In genomic region chr1:135016907-135017655, GRCm38 (mm10) we compare ENCODE assay signal across 19 mouse cellular contexts. TPM values are rescaled to one million over a fixed set of nuclear protein-coding genes. Genes with fewer than 3 reads are reported as not detected.
DNase-seq lines count a peak whose midpoint lies in the region; ATAC-seq and TF ChIP-seq lines count a peak whose summit lies in the region.
"Had no signal": no experiment of that assay in that cellular context is flagged by ENCODE, and none has a peak within 500 bp of the region (broad histone marks: within the 10 kb centered on the region; RNA-seq: fewer than 3 reads in every experiment).

No protein-coding gene starts in this region.

- no peak for TF ChIP-seq POLR2A in lung, adult 2 months (IDR thresholded peaks at IDR 0.05; ENCODE audit: borderline replicate concordance, extremely low read depth, low read depth, low read length)

- no peak overlapping the region for H3K9ac ChIP-seq in heart, embryonic 13.5 days
- H3K9ac ChIP-seq in lung, embryonic 16.5 days (ENCODE audit: low read length), result no peak overlapping the region
- H3K9ac ChIP-seq: heart, embryonic 15.5 days; limb, embryonic 13.5 days; liver, embryonic 15.5 days; midbrain, embryonic 12.5 days had no signal

- peaks cover 86% of the 10 kb centered on the region for H3K4me1 ChIP-seq in heart, embryonic 13.5 days
- H3K4me1 ChIP-seq in lung, embryonic 16.5 days (replicated peaks; ENCODE audit: control insufficient read depth, insufficient read depth, low read length), result peaks cover 45% of the 10 kb centered on the region
- peaks cover 4% of the 10 kb centered on the region; the same call in 1 of the 2 replicates for H3K4me1 ChIP-seq in lung, adult 2 months (ENCODE audit: control insufficient read depth, insufficient read depth, low read length)
- H3K4me1 ChIP-seq: liver, embryonic 15.5 days had no signal

- H3K36me3 ChIP-seq in heart, embryonic 13.5 days, result no peaks in the 10 kb centered on the region
- H3K36me3 ChIP-seq in lung, embryonic 16.5 days (ENCODE audit: control insufficient read depth, insufficient read depth, low read length), result no peaks in the 10 kb centered on the region
- H3K36me3 ChIP-seq: heart, embryonic 15.5 days; limb, embryonic 13.5 days; liver, embryonic 15.5 days; midbrain, embryonic 12.5 days had no signal

- no peaks in the 10 kb centered on the region for H3K9me3 ChIP-seq in heart, embryonic 13.5 days
- H3K9me3 ChIP-seq in lung, embryonic 16.5 days (ENCODE audit: control insufficient read depth, low read length), result no peaks in the 10 kb centered on the region
- H3K9me3 ChIP-seq: heart, embryonic 15.5 days; limb, embryonic 13.5 days; liver, embryonic 15.5 days; midbrain, embryonic 12.5 days had no signal

- H3K27ac ChIP-seq in heart, embryonic 13.5 days (replicated peaks), result peak overlapping the region; percentile 0
- H3K27ac ChIP-seq in lung, embryonic 16.5 days (ENCODE audit: low read length), result no peak overlapping the region
- H3K27ac ChIP-seq: heart, embryonic 15.5 days; limb, embryonic 13.5 days; liver, embryonic 15.5 days; macrophage; midbrain, embryonic 12.5 days had no signal

- DNase-seq in heart, postnatal 25 days (ENCODE audit: low spot score), result no peak
- DNase-seq in lung, adult 2 months, result no peak
- peak; percentile 84 for DNase-seq in Muller cell, postnatal 12 days (ENCODE audit: inconsistent ontology term)
- no peak for DNase-seq in adipocyte (ENCODE audit: low spot score)
- no peak for DNase-seq in ovary, postnatal 10 days (ENCODE audit: low spot score)
- DNase-seq: adrenal gland, postnatal 25 days; cerebellum, adult 18-20 months; gastrocnemius, postnatal 10 days; kidney, adult 2 months; kidney, postnatal 4 days; retina, postnatal 1 day had no signal

- no peak for TF ChIP-seq CTCF in lung, adult 2 months (IDR thresholded peaks at IDR 0.05; ENCODE audit: insufficient read depth, low read length)

- no peaks in the 10 kb centered on the region for H3K27me3 ChIP-seq in heart, embryonic 13.5 days (replicated peaks)
- no peaks in the 10 kb centered on the region for H3K27me3 ChIP-seq in lung, embryonic 16.5 days (ENCODE audit: control insufficient read depth, insufficient read depth, low read depth, low read length)
- H3K27me3 ChIP-seq: heart, embryonic 15.5 days had no signal

- no peak overlapping the region for H3K4me2 ChIP-seq in heart, embryonic 13.5 days
- no peak overlapping the region for H3K4me2 ChIP-seq in lung, embryonic 16.5 days (ENCODE audit: low read depth, low read length)
- H3K4me2 ChIP-seq: heart, embryonic 15.5 days; limb, embryonic 13.5 days; liver, embryonic 15.5 days; midbrain, embryonic 12.5 days had no signal

- 63% methylated on average over 10 of the region's 10 CpGs for WGBS in heart, embryonic 13.5 days
- 64% methylated on average over 10 of the region's 10 CpGs for WGBS in lung, embryonic 16.5 days
- 67% methylated on average over 10 of the region's 10 CpGs for WGBS in lung, adult 2 months

- intact Hi-C loops in heart, postnatal 25 days (cut with DNase I), result no loop called here

- ATAC-seq in heart, embryonic 13.5 days (ENCODE audit: extremely low read depth, insufficient number of reproducible peaks, low FRiP score, low TSS enrichment), result no peak
- peak; percentile 13; the same call in 1 of the 2 replicates for ATAC-seq in lung, embryonic 16.5 days (ENCODE audit: low read depth)
- ATAC-seq: activated CD4-positive, CD25-positive, alpha-beta regulatory T cell, adult 4 months had no signal

- no peak overlapping the region for H3K4me3 ChIP-seq in heart, embryonic 13.5 days
- H3K4me3 ChIP-seq in lung, embryonic 16.5 days (ENCODE audit: low read length), result no peak overlapping the region
- no peak overlapping the region for H3K4me3 ChIP-seq in lung, adult 2 months (replicated peaks; ENCODE audit: extremely low read depth, low read depth, low read length)
- H3K4me3 ChIP-seq: heart, embryonic 15.5 days; limb, embryonic 13.5 days; liver, embryonic 15.5 days; midbrain, embryonic 12.5 days had no signal

RNA-seq across cellular contexts. Expression of gene Ube2t, which starts 54.7 kb away (rescaled TPM):
- 42.5 and 51.5 TPM in 2 replicates for polyA plus RNA-seq in heart, embryonic 13.5 days (2015; fragmentation: Nextera tagmentation; extraction: Ambion mirVana)
- 1 to 10 TPM; 4.4 to 7.6 TPM for total RNA-seq in heart, postnatal 25 days (2021)
- polyA plus RNA-seq in lung, embryonic 16.5 days (2015; fragmentation: Nextera tagmentation; extraction: Ambion mirVana), result 41.8 and 43.2 TPM in 2 replicates
- 0.77 and 1.1 TPM in 2 replicates for polyA plus RNA-seq in lung, adult 2 months (2012; rRNA removed)

Comparison
In these comparisons a context has a peak if more than half of its experiments do, and no peak if none do; other contexts are left out.
1. RNA of gene Ube2t, which starts 54.7 kb away (polyA plus RNA-seq): 42.5 to 51.5 TPM in heart, embryonic 13.5 days and 41.8 to 43.2 TPM in lung, embryonic 16.5 days; 0.77 to 1.1 TPM in lung, adult 2 months; every median in the first group is over 10 times any median in the second.